Mouse (Mus musculus) megakaryocyte, embryonic 14.5 days (primary cell): ENCODE measurements around the gene Tmem220.

Experiments
- FLI1 ChIP-seq: IDR thresholded peaks from 2 replicates; pipeline ENCODE4 v1.6.1; 2012; ENCODE audit warnings: low read length, inconsistent platforms, mixed read lengths
- GATA1 ChIP-seq: IDR thresholded peaks from 3 replicates; pipeline ENCODE4 v1.6.1; 2012; ENCODE audit warnings: mixed read lengths, low read length, inconsistent platforms, borderline replicate concordance

- TF ChIP-seq GATA1 = no peak
- no peak for TF ChIP-seq FLI1
These were observed 56.2 kb downstream of the Tmem220 start for GRCm38 (mm10) chr11:67081125-67081649.
